Mouse (Mus musculus) splenic B cell, adult 2 months (primary cell): Measurements from ENCODE around the gene Gm21904.
"Not testable (repeated sequence)": the region's sequence is repeated elsewhere in the genome, so short reads cannot be mapped to it uniquely, and the experiment has no call there.

Experiments
- DNase-seq: peaks from one replicate; pipeline ENCODE4 v3.0.0-alpha.2; 2011; ENCODE audit warnings: low read depth, low spot score
- H3K27me3 ChIP-seq: 2 replicates; pipeline ENCODE4 v1.6.1; 2012; ENCODE audit warnings: mild to moderate bottlenecking, low read length, moderate library complexity, mixed read lengths; ENCODE audit not compliant: control insufficient read depth, poor library complexity, insufficient read depth, severe bottlenecking
- H3K36me3 ChIP-seq: 2 replicates; pipeline ENCODE4 v1.6.1; 2012; ENCODE audit warnings: mild to moderate bottlenecking, low read length, moderate library complexity, mixed read lengths; ENCODE audit not compliant: control insufficient read depth, poor library complexity, insufficient read depth, severe bottlenecking

Gene Gm21904

DNA sequence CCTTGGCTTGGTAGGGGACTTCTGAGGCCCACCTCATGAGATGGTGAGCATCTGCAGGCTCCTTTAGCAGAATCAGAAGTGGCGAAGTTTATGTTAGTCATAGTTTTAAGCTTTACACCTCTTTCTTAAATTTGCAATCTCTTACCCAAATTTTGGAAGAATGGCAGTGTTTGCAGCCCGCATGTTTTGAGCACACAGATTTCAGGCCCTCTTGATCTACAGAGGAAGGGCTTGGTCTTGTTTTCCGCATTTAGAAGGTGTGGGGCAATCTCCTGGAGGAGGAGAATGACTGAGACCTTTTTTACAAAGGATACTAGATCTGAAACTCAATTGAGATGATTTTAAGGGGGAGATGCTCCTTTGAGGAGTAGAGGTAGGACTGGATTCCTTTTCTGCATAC is at the start of gene Gm21904:
Gene Gm21904 (minus strand): TSS at position 101 of the 400 bp plus-strand sequence.
- H3K36me3 ChIP-seq, H3K27me3 ChIP-seq, DNase-seq: not testable (repeated sequence)

DNA sequence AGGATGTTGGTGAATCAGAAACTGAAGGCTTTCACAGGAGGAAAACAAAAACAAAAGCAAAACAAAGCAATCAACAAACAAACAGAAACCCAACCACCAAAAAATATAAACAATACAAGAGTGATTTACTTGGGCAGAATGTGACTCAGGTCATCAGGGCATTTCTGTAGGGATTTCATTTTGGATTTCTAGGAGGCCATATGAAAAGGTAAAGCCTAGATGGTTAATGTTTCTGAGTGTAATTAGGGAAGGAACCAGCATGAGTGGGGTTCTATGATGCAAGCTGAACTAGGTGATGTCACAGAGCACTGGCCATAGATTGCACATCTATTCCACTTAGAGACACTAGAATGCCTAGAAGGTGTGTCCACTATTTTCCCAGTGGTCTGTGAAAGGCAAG is 28.4 kb upstream of the Gm21904 start, which contains the start of the genes Gm20772 and Gm20831:
Gene Gm20772 (plus strand): TSS at position 301 of the 400 bp plus-strand sequence.
Gene Gm20831 (plus strand): TSS at position 301 of the 400 bp plus-strand sequence.
- not testable (repeated sequence) for H3K36me3 ChIP-seq, DNase-seq, H3K27me3 ChIP-seq
